Mouse (Mus musculus) midbrain, embryonic 12.5 days (tissue): ENCODE results near the gene Sele. TPM values are rescaled to one million over a fixed set of nuclear protein-coding genes. Genes with fewer than 3 reads are reported as not detected.

Experiments
- ATAC-seq: fragments of 200-750 bp; cut with Nextera tagmentation; 2 replicates; pipeline ENCODE4 v1.8.0; 2017; ENCODE audit warnings: low read depth, moderate TSS enrichment, moderate library complexity; ENCODE audit not compliant: low FRiP score
- H3K27ac ChIP-seq: fragments of 300-500 bp; sonication (generic); replicated peaks from 2 replicates; pipeline ENCODE4 v1.5.1; 2016; ENCODE audit warnings: mild to moderate bottlenecking
- H3K27me3 ChIP-seq: fragments of 300-500 bp; sonication (generic); 2 replicates; pipeline ENCODE4 v1.6.1; 2016; ENCODE audit warnings: mild to moderate bottlenecking
- H3K36me3 ChIP-seq: fragments of 300-500 bp; sonication (generic); 2 replicates; pipeline ENCODE4 v1.6.1; 2016
- H3K4me1 ChIP-seq: fragments of 300-500 bp; sonication (generic); 2 replicates; pipeline ENCODE4 v1.6.1; 2016
- H3K4me2 ChIP-seq: fragments of 300-500 bp; sonication (generic); replicated peaks from 2 replicates; pipeline ENCODE4 v1.6.1; 2016; ENCODE audit warnings: mild to moderate bottlenecking, moderate library complexity
- H3K4me3 ChIP-seq: fragments of 300-500 bp; sonication (generic); 2 replicates; pipeline ENCODE4 v1.5.1; 2016; ENCODE audit warnings: mild to moderate bottlenecking
- H3K9ac ChIP-seq: fragments of 300-500 bp; sonication (generic); replicated peaks from 2 replicates; pipeline ENCODE4 v1.6.1; 2016; ENCODE audit warnings: mild to moderate bottlenecking, moderate library complexity
- H3K9me3 ChIP-seq: fragments of 300-500 bp; sonication (generic); 2 replicates; pipeline ENCODE4 v1.6.1; 2016; ENCODE audit warnings: mild to moderate bottlenecking
- WGBS: fragments of 180-500 bp; shearing (Covaris S2); methylation state at CpG from one replicate; pipeline ENCODE4 v1.1.7; 2016; 5-methylcytosine and 5-hydroxymethylcytosine counted together
- polyA plus RNA-seq: library from polyadenylated mRNA; unstranded; fragments of >200 nt; fragmentation: Nextera tagmentation; extraction: Ambion mirVana; gene quantifications from 2 replicates; pipeline ENCODE4 v1.2.1, GENCODE M21; 2016

The Sele gene
- polyA plus RNA-seq, 1 experiment from 2014 or later, result not detected

- H3K9ac ChIP-seq, result no peak overlapping the region
- no peak overlapping the region for H3K27ac ChIP-seq
- ATAC-seq, result no peak
- no peaks in the 10 kb centered on the region for H3K27me3 ChIP-seq
- H3K4me2 ChIP-seq, result no peak overlapping the region
- no peak overlapping the region for H3K4me3 ChIP-seq
- H3K36me3 ChIP-seq, result no peaks in the 10 kb centered on the region
- no peaks in the 10 kb centered on the region for H3K4me1 ChIP-seq
- H3K9me3 ChIP-seq, result no peaks in the 10 kb centered on the region
- 69% methylated on average over 3 of the region's 3 CpGs for WGBS
Observed at GRCm38 (mm10) chr1:164043549-164043948, 4.5 kb upstream of the Sele start.

- ATAC-seq, result no peak
- Histone ChIP-seq H3K4me1 (no peaks in the 10 kb centered on the region), H3K9ac (no peak overlapping the region), H3K36me3 (no peaks in the 10 kb centered on the region), H3K27me3 (no peaks in the 10 kb centered on the region), H3K4me3 (no peak overlapping the region), H3K4me2 (no peak overlapping the region), H3K9me3 (no peaks in the 10 kb centered on the region), H3K27ac (no peak overlapping the region)
- WGBS, result 91% methylated on average over 9 of the region's 9 CpGs
Observed at GRCm38 (mm10) chr1:164053561-164053960, 5.5 kb downstream of the Sele start.

- Histone ChIP-seq H3K9ac (no peak overlapping the region), H3K27me3 (no peaks in the 10 kb centered on the region), H3K27ac (no peak overlapping the region), H3K9me3 (no peaks in the 10 kb centered on the region), H3K4me1 (no peaks in the 10 kb centered on the region), H3K36me3 (no peaks in the 10 kb centered on the region), H3K4me3 (no peak overlapping the region), H3K4me2 (no peak overlapping the region)
- ATAC-seq, result no peak
- 50% methylated on average over 2 of the region's 2 CpGs for WGBS
Observed at GRCm38 (mm10) chr1:164054800-164055199, 6.8 kb downstream of the Sele start.

GRCm38 (mm10) chr1:164060071-164060470 is 12.0 kb downstream of the Sele start:
- no peaks in the 10 kb centered on the region for H3K9me3 ChIP-seq
- H3K27me3 ChIP-seq, result no peaks in the 10 kb centered on the region
- H3K27ac ChIP-seq, result no peak overlapping the region
- H3K9ac ChIP-seq, result no peak overlapping the region
- no peak overlapping the region for H3K4me2 ChIP-seq
- no peaks in the 10 kb centered on the region for H3K36me3 ChIP-seq
- H3K4me3 ChIP-seq, result no peak overlapping the region
- no peak for ATAC-seq
- no peaks in the 10 kb centered on the region for H3K4me1 ChIP-seq
- 94% methylated on average over 4 of the region's 4 CpGs for WGBS

GRCm38 (mm10) chr1:164061278-164061677 is 13.2 kb downstream of the Sele start:
- Histone ChIP-seq H3K9ac (no peak overlapping the region), H3K4me1 (no peaks in the 10 kb centered on the region), H3K4me3 (no peak overlapping the region), H3K27me3 (no peaks in the 10 kb centered on the region), H3K27ac (no peak overlapping the region), H3K4me2 (no peak overlapping the region), H3K9me3 (no peaks in the 10 kb centered on the region), H3K36me3 (no peaks in the 10 kb centered on the region)
- no peak for ATAC-seq
- 52% methylated on average over 4 of the region's 4 CpGs for WGBS

- no peaks in the 10 kb centered on the region for H3K36me3 ChIP-seq
- ATAC-seq, result no peak
- H3K4me3 ChIP-seq, result no peak within 1 kb of the TSS
- no peak within 1 kb of the TSS for H3K27ac ChIP-seq
- H3K4me1 ChIP-seq, result no peaks in the 10 kb centered on the region
- no peaks in the 10 kb centered on the region for H3K9me3 ChIP-seq
- no peak within 1 kb of the TSS for H3K4me2 ChIP-seq
- H3K27me3 ChIP-seq, result no peaks in the 10 kb centered on the region
- 83% methylated on average over 4 of the region's 4 CpGs for WGBS
- H3K9ac ChIP-seq, result no peak within 1 kb of the TSS
Observed at GRCm38 (mm10) chr1:164061925-164062324, 13.9 kb downstream of the Sele start, which contains the start of gene Sell. TSS of gene Sell (plus strand) at chr1:164061982.

- WGBS, result 52% methylated on average over 2 of the region's 2 CpGs
- Histone ChIP-seq H3K4me3 (no peak overlapping the region), H3K27ac (no peak overlapping the region), H3K4me1 (no peaks in the 10 kb centered on the region), H3K36me3 (no peaks in the 10 kb centered on the region), H3K4me2 (no peak overlapping the region), H3K27me3 (no peaks in the 10 kb centered on the region), H3K9me3 (no peaks in the 10 kb centered on the region), H3K9ac (no peak overlapping the region)
- no peak for ATAC-seq
Observed at GRCm38 (mm10) chr1:164062856-164063255, 14.8 kb downstream of the Sele start.

- WGBS, result 73% methylated on average over 3 of the region's 3 CpGs
- Histone ChIP-seq H3K27me3 (no peaks in the 10 kb centered on the region), H3K27ac (no peak overlapping the region), H3K9me3 (no peaks in the 10 kb centered on the region), H3K9ac (no peak overlapping the region), H3K36me3 (no peaks in the 10 kb centered on the region), H3K4me1 (no peaks in the 10 kb centered on the region), H3K4me2 (no peak overlapping the region), H3K4me3 (no peak overlapping the region)
- ATAC-seq, result no peak
Observed at GRCm38 (mm10) chr1:164063745-164064144, 15.7 kb downstream of the Sele start.

GRCm38 (mm10) chr1:164069261-164069660 is 21.2 kb downstream of the Sele start:
- no peaks in the 10 kb centered on the region for H3K27me3 ChIP-seq
- H3K4me2 ChIP-seq, result no peak overlapping the region
- H3K9ac ChIP-seq, result no peak overlapping the region
- no peaks in the 10 kb centered on the region for H3K9me3 ChIP-seq
- H3K4me3 ChIP-seq, result no peak overlapping the region
- ATAC-seq, result no peak
- H3K27ac ChIP-seq, result no peak overlapping the region
- H3K4me1 ChIP-seq, result no peaks in the 10 kb centered on the region
- no peaks in the 10 kb centered on the region for H3K36me3 ChIP-seq

- no peak overlapping the region for H3K4me2 ChIP-seq
- H3K9ac ChIP-seq, result no peak overlapping the region
- WGBS, result 86% methylated on average over 4 of the region's 4 CpGs
- H3K4me1 ChIP-seq, result no peaks in the 10 kb centered on the region
- no peaks in the 10 kb centered on the region for H3K36me3 ChIP-seq
- ATAC-seq, result no peak
- H3K27ac ChIP-seq, result no peak overlapping the region
- no peaks in the 10 kb centered on the region for H3K9me3 ChIP-seq
- H3K4me3 ChIP-seq, result no peak overlapping the region
- no peaks in the 10 kb centered on the region for H3K27me3 ChIP-seq
Observed at GRCm38 (mm10) chr1:164070461-164070860, 22.4 kb downstream of the Sele start.

GRCm38 (mm10) chr1:164071111-164071510 is 23.1 kb downstream of the Sele start:
- no peak overlapping the region for H3K4me3 ChIP-seq
- H3K27me3 ChIP-seq, result no peaks in the 10 kb centered on the region
- no peak overlapping the region for H3K4me2 ChIP-seq
- 90% methylated on average over 7 of the region's 7 CpGs for WGBS
- no peaks in the 10 kb centered on the region for H3K36me3 ChIP-seq
- no peaks in the 10 kb centered on the region for H3K4me1 ChIP-seq
- no peaks in the 10 kb centered on the region for H3K9me3 ChIP-seq
- H3K9ac ChIP-seq, result no peak overlapping the region
- no peak for ATAC-seq
- no peak overlapping the region for H3K27ac ChIP-seq

GRCm38 (mm10) chr1:164072001-164072400 is 24.0 kb downstream of the Sele start:
- Histone ChIP-seq H3K27me3 (no peaks in the 10 kb centered on the region), H3K4me3 (no peak overlapping the region), H3K4me1 (no peaks in the 10 kb centered on the region), H3K36me3 (no peaks in the 10 kb centered on the region), H3K9ac (no peak overlapping the region), H3K27ac (no peak overlapping the region), H3K4me2 (no peak overlapping the region), H3K9me3 (no peaks in the 10 kb centered on the region)
- no peak for ATAC-seq
- 82% methylated on average over 4 of the region's 4 CpGs for WGBS

- Histone ChIP-seq H3K27me3 (no peaks in the 10 kb centered on the region), H3K36me3 (no peaks in the 10 kb centered on the region), H3K4me2 (no peak overlapping the region), H3K4me3 (no peak overlapping the region), H3K27ac (no peak overlapping the region), H3K9me3 (no peaks in the 10 kb centered on the region), H3K4me1 (no peaks in the 10 kb centered on the region), H3K9ac (no peak overlapping the region)
- ATAC-seq, result no peak
- WGBS, result 90% methylated on average over 9 of the region's 9 CpGs
Observed at GRCm38 (mm10) chr1:164073091-164073490, 25.1 kb downstream of the Sele start.
